In genomic region chr16:9280431-9280830, GRCm38 (mm10) we compare ENCODE assay signal across 18 mouse cellular contexts.
A peak's percentile ranks its signal among the peaks of the same experiment; 100 is the strongest.
DNase-seq lines count a peak whose midpoint lies in the region; ATAC-seq and TF ChIP-seq lines count a peak whose summit lies in the region.
"Had no signal": no experiment of that assay in that cellular context is flagged by ENCODE, and none has a peak within 500 bp of the region (broad histone marks: within the 10 kb centered on the region; RNA-seq: fewer than 3 reads in every experiment).

No protein-coding gene starts in this region.

- no peak overlapping the region for H3K4me3 ChIP-seq in hindbrain, embryonic 13.5 days
- no peak overlapping the region for H3K4me3 ChIP-seq in hindbrain, embryonic 11.5 days (ENCODE audit: low read depth, low read length)
- H3K4me3 ChIP-seq in forebrain, embryonic 13.5 days: no peak overlapping the region
- no peak overlapping the region for H3K4me3 ChIP-seq in hindbrain, postnatal 0 days (ENCODE audit: low read length)
- no peak overlapping the region for H3K4me3 ChIP-seq in midbrain, postnatal 0 days (ENCODE audit: low read depth, low read length)
- H3K4me3 ChIP-seq: embryonic facial prominence, embryonic 13.5 days; heart, embryonic 15.5 days; limb, embryonic 13.5 days had no signal

- 62% methylated on average over 4 of the region's 4 CpGs for WGBS in hindbrain, embryonic 13.5 days
- WGBS in hindbrain, embryonic 11.5 days: 61% methylated on average over 4 of the region's 4 CpGs
- 60% methylated on average over 4 of the region's 4 CpGs for WGBS in forebrain, embryonic 13.5 days
- 43% methylated on average over 4 of the region's 4 CpGs for WGBS in hindbrain, postnatal 0 days
- 50% methylated on average over 4 of the region's 4 CpGs for WGBS in midbrain, postnatal 0 days

- peaks cover 21% of the 10 kb centered on the region for H3K4me1 ChIP-seq in hindbrain, embryonic 13.5 days (replicated peaks)
- no peaks in the 10 kb centered on the region for H3K4me1 ChIP-seq in hindbrain, embryonic 11.5 days (replicated peaks; ENCODE audit: control insufficient read depth, insufficient read depth, low read length)
- peaks cover 13% of the 10 kb centered on the region for H3K4me1 ChIP-seq in forebrain, embryonic 13.5 days
- peaks cover 15% of the 10 kb centered on the region for H3K4me1 ChIP-seq in hindbrain, postnatal 0 days (ENCODE audit: insufficient read depth, low read length)
- H3K4me1 ChIP-seq in midbrain, postnatal 0 days (ENCODE audit: insufficient read depth, low read length): peaks cover 11% of the 10 kb centered on the region
- H3K4me1 ChIP-seq: embryonic facial prominence, embryonic 13.5 days; heart, embryonic 15.5 days; limb, embryonic 13.5 days had no signal

- H3K9ac ChIP-seq in hindbrain, embryonic 13.5 days: no peak overlapping the region
- no peak overlapping the region for H3K9ac ChIP-seq in hindbrain, embryonic 11.5 days (ENCODE audit: low read depth, low read length)
- H3K9ac ChIP-seq in forebrain, embryonic 13.5 days: no peak overlapping the region
- H3K9ac ChIP-seq in hindbrain, postnatal 0 days (replicated peaks; ENCODE audit: low read length): no peak overlapping the region
- no peak overlapping the region for H3K9ac ChIP-seq in midbrain, postnatal 0 days (replicated peaks; ENCODE audit: low read length, poor library complexity, severe bottlenecking)
- H3K9ac ChIP-seq: embryonic facial prominence, embryonic 13.5 days; heart, embryonic 15.5 days; limb, embryonic 13.5 days; liver, embryonic 14.5 days had no signal

- no peak for TF ChIP-seq CTCF in hindbrain, postnatal 0 days (IDR thresholded peaks at IDR 0.05; ENCODE audit: low read depth)
- no peak for TF ChIP-seq CTCF in midbrain, postnatal 0 days (IDR thresholded peaks at IDR 0.05)

- H3K9me3 ChIP-seq in hindbrain, embryonic 13.5 days: no peaks in the 10 kb centered on the region
- H3K9me3 ChIP-seq in hindbrain, embryonic 11.5 days (ENCODE audit: control insufficient read depth, low read length): no peaks in the 10 kb centered on the region
- no peaks in the 10 kb centered on the region for H3K9me3 ChIP-seq in forebrain, embryonic 13.5 days (replicated peaks)
- H3K9me3 ChIP-seq in hindbrain, postnatal 0 days (ENCODE audit: low read length): no peaks in the 10 kb centered on the region
- no peaks in the 10 kb centered on the region for H3K9me3 ChIP-seq in midbrain, postnatal 0 days (ENCODE audit: low read length)
- H3K9me3 ChIP-seq: embryonic facial prominence, embryonic 13.5 days; heart, embryonic 15.5 days; limb, embryonic 13.5 days had no signal

- no peaks in the 10 kb centered on the region for H3K36me3 ChIP-seq in hindbrain, embryonic 13.5 days
- no peaks in the 10 kb centered on the region for H3K36me3 ChIP-seq in hindbrain, embryonic 11.5 days (ENCODE audit: control insufficient read depth, insufficient read depth, low read length)
- no peaks in the 10 kb centered on the region for H3K36me3 ChIP-seq in forebrain, embryonic 13.5 days (ENCODE audit: poor library complexity, severe bottlenecking)
- no peaks in the 10 kb centered on the region for H3K36me3 ChIP-seq in hindbrain, postnatal 0 days (ENCODE audit: insufficient read depth, low read length)
- no peaks in the 10 kb centered on the region for H3K36me3 ChIP-seq in midbrain, postnatal 0 days (ENCODE audit: insufficient read depth, low read length)
- H3K36me3 ChIP-seq: embryonic facial prominence, embryonic 13.5 days; heart, embryonic 15.5 days; limb, embryonic 13.5 days had no signal

- ATAC-seq in hindbrain, embryonic 13.5 days (ENCODE audit: low FRiP score): peak; percentile 54
- ATAC-seq in hindbrain, embryonic 11.5 days (ENCODE audit: low FRiP score): no peak
- ATAC-seq in forebrain, embryonic 13.5 days: 0 out of 2 replicates have a peak, but pooled peaks have one; percentile 43
- 0 out of 2 replicates have a peak, but pooled peaks have one; percentile 20 for ATAC-seq in hindbrain, postnatal 0 days
- no peak for ATAC-seq in midbrain, postnatal 0 days (ENCODE audit: low FRiP score)
- ATAC-seq in frontal cortex, adult (ENCODE audit: low TSS enrichment): no peak
- ATAC-seq in cerebellum, adult (ENCODE audit: insufficient number of reproducible peaks, low FRiP score, low TSS enrichment): no peak
- ATAC-seq: lung, postnatal 0 days had no signal

- H3K27ac ChIP-seq in hindbrain, embryonic 13.5 days: peak overlapping the region; percentile 63
- H3K27ac ChIP-seq in hindbrain, embryonic 11.5 days (ENCODE audit: low read depth, low read length): no peak overlapping the region; the same call in 1 of the 2 replicates
- H3K27ac ChIP-seq in forebrain, embryonic 13.5 days: no peak overlapping the region
- peak overlapping the region; percentile 51; the same call in 1 of the 2 replicates for H3K27ac ChIP-seq in hindbrain, postnatal 0 days
- H3K27ac ChIP-seq in midbrain, postnatal 0 days (ENCODE audit: low read depth, low read length): 0 out of 2 replicates have a peak overlapping the region, but pooled peaks have one; percentile 12
- H3K27ac ChIP-seq: embryonic facial prominence, embryonic 13.5 days; heart, embryonic 15.5 days; limb, embryonic 13.5 days; liver, embryonic 14.5 days had no signal

- no peak overlapping the region for H3K4me2 ChIP-seq in hindbrain, embryonic 13.5 days
- H3K4me2 ChIP-seq in hindbrain, embryonic 11.5 days (replicated peaks; ENCODE audit: low read depth, low read length): no peak overlapping the region
- H3K4me2 ChIP-seq in forebrain, embryonic 13.5 days: no peak overlapping the region
- H3K4me2 ChIP-seq in hindbrain, postnatal 0 days (ENCODE audit: low read depth, low read length): no peak overlapping the region
- H3K4me2 ChIP-seq in midbrain, postnatal 0 days (ENCODE audit: low read depth, low read length, poor library complexity, severe bottlenecking): no peak overlapping the region
- H3K4me2 ChIP-seq: embryonic facial prominence, embryonic 13.5 days; heart, embryonic 15.5 days; limb, embryonic 13.5 days had no signal

- no peak for DNase-seq in hindbrain, embryonic 11.5 days (ENCODE audit: low spot score)
- DNase-seq in hindbrain, postnatal 0 days (ENCODE audit: low spot score): no peak
- DNase-seq in midbrain, postnatal 0 days (ENCODE audit: low spot score): no peak
- DNase-seq: cerebellum, adult 11 months; gastrocnemius, postnatal 10 days; kidney, adult 18-20 months; kidney, postnatal 10 days; thymus, postnatal 14 days had no signal

- no peaks in the 10 kb centered on the region for H3K27me3 ChIP-seq in hindbrain, embryonic 13.5 days
- H3K27me3 ChIP-seq in hindbrain, embryonic 11.5 days (ENCODE audit: control insufficient read depth, insufficient read depth, low read length): no peaks in the 10 kb centered on the region
- no peaks in the 10 kb centered on the region for H3K27me3 ChIP-seq in forebrain, embryonic 13.5 days
- H3K27me3 ChIP-seq in hindbrain, postnatal 0 days (ENCODE audit: insufficient read depth, low read length): no peaks in the 10 kb centered on the region
- H3K27me3 ChIP-seq in midbrain, postnatal 0 days (ENCODE audit: insufficient read depth, low read length): no peaks in the 10 kb centered on the region
- H3K27me3 ChIP-seq: CH12.LX; embryonic facial prominence, embryonic 13.5 days; heart, embryonic 15.5 days; limb, embryonic 13.5 days had no signal

Comparison
In these comparisons a context has a peak if more than half of its experiments do, and no peak if none do; other contexts are left out.
1. ATAC-seq: peak in hindbrain, embryonic 13.5 days (single experiment), forebrain, embryonic 13.5 days (single experiment) and hindbrain, postnatal 0 days (single experiment); none in hindbrain, embryonic 11.5 days (single experiment), midbrain, postnatal 0 days (single experiment), frontal cortex, adult (single experiment) and cerebellum, adult (single experiment).
2. H3K27ac ChIP-seq: peak in hindbrain, embryonic 13.5 days (single experiment), hindbrain, postnatal 0 days (single experiment) and midbrain, postnatal 0 days (single experiment); none in hindbrain, embryonic 11.5 days (single experiment) and forebrain, embryonic 13.5 days (single experiment).